Mouse (Mus musculus) hindbrain, embryonic 15.5 days (tissue): ENCODE results near the gene St8sia1. TPM values are rescaled to one million over a fixed set of nuclear protein-coding genes. Genes with fewer than 3 reads are reported as not detected.

Source experiments
- ATAC-seq: fragments of 200-750 bp; cut with Nextera tagmentation; 2 replicates; pipeline ENCODE4 v1.8.0; 2017; ENCODE audit warnings: low read depth, moderate number of reproducible peaks, moderate TSS enrichment; ENCODE audit not compliant: low FRiP score
- H3K27ac ChIP-seq: fragments of 300-500 bp; sonication (generic); replicated peaks from 2 replicates; pipeline ENCODE4 v1.5.1; 2015; ENCODE audit warnings: mild to moderate bottlenecking, inconsistent platforms
- H3K27me3 ChIP-seq: fragments of 300-500 bp; sonication (generic); 2 replicates; pipeline ENCODE4 v1.6.1; 2015; ENCODE audit warnings: control low read depth, inconsistent platforms
- H3K36me3 ChIP-seq: fragments of 300-500 bp; sonication (generic); 2 replicates; pipeline ENCODE4 v1.6.1; 2015; ENCODE audit warnings: control low read depth, inconsistent platforms
- H3K4me1 ChIP-seq: fragments of 300-500 bp; sonication (generic); replicated peaks from 2 replicates; pipeline ENCODE4 v1.6.1; 2015; ENCODE audit warnings: control low read depth, inconsistent platforms
- H3K4me2 ChIP-seq: fragments of 300-500 bp; sonication (generic); 2 replicates; pipeline ENCODE4 v1.6.1; 2015; ENCODE audit warnings: moderate library complexity, mild to moderate bottlenecking, inconsistent platforms
- H3K4me3 ChIP-seq: fragments of 300-500 bp; sonication (generic); 2 replicates; pipeline ENCODE4 v1.5.1; 2015; ENCODE audit warnings: mild to moderate bottlenecking, inconsistent platforms
- H3K9ac ChIP-seq: fragments of 300-500 bp; sonication (generic); 2 replicates; pipeline ENCODE4 v1.6.1; 2015; ENCODE audit warnings: inconsistent platforms
- H3K9me3 ChIP-seq: fragments of 300-500 bp; sonication (generic); 2 replicates; pipeline ENCODE4 v1.6.1; 2016; ENCODE audit warnings: control low read depth, inconsistent platforms
- WGBS: fragments of 180-500 bp; shearing (Covaris S2); methylation state at CpG from one replicate; pipeline ENCODE4 v1.1.7; 2015; 5-methylcytosine and 5-hydroxymethylcytosine counted together
- polyA plus RNA-seq: library from polyadenylated mRNA; unstranded; fragments of >200 nt; fragmentation: Nextera tagmentation; extraction: Ambion mirVana; gene quantifications from 2 replicates; pipeline ENCODE4 v1.2.1, GENCODE M21; 2015

St8sia1 gene
- polyA plus RNA-seq, 1 experiment from 2014 or later: 7.0 TPM

DNA sequence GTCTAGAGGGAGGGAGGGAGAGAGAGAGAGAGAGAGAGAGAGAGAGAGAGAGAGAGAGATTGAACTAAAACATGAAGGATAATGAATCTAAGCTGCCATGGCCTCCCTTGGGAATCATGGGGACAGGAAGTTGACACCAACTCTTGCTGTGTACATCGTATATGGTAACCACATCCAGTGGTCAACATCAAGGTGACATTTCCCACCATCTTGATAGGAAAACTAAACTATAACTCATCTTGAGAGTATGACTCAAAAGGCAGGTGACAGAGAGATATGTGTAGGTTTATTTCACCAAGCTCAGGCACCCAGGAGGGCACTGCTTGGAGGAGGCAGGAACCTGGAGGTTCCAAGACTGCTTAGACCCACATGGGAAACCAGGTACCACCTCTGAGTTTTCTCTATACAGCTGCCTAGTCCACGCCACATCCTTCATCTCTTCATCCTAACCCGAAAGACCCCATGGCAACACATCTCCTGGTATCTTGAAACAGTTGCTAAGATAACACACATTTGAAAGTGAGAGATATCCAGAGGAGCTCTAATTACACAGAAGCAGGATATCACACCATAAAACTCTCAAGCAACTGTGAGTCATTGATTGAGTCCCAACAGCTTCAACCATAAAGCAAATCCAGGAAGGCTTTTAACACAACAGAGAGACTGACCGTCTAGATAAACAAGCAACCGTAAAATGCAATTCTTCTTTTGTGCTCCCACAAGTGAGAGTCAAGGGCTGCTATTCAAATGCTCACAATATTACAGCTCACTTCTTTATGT, 141.1 kb downstream of the St8sia1 start:
- Histone ChIP-seq H3K27ac (no peak overlapping the region), H3K36me3 (peaks cover 8% of the 10 kb centered on the region), H3K9ac (no peak overlapping the region), H3K27me3 (no peaks in the 10 kb centered on the region), H3K4me3 (no peak overlapping the region), H3K4me1 (no peaks in the 10 kb centered on the region), H3K9me3 (no peaks in the 10 kb centered on the region), H3K4me2 (no peak overlapping the region)
- no peak for ATAC-seq
- 82% methylated on average over 5 of the region's 5 CpGs for WGBS

DNA sequence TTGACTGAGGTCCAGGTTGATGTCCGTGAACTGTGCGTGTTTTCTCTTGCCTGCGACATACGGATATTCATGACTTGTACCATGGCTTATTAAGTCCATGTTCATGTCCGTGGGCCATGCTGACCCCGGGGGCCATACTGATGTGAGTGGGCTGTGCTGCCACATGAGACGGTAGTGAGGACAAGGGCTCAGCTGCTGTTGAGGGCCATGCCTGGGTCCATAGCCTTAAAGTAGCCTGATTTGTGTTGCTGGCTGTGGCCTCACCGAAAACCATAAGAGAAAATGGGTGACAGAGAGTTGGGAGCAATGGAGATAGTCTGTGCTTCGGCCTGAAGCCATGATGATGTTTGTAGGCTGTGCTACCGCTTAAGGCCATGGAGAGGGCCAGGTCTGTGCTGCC, 145.9 kb downstream of the St8sia1 start:
- Histone ChIP-seq H3K4me3 (no peak overlapping the region), H3K9ac (no peak overlapping the region), H3K4me2 (no peak overlapping the region), H3K27me3 (no peaks in the 10 kb centered on the region), H3K27ac (no peak overlapping the region), H3K9me3 (no peaks in the 10 kb centered on the region), H3K36me3 (no peaks in the 10 kb centered on the region), H3K4me1 (peaks cover 10% of the 10 kb centered on the region)
- ATAC-seq: no peak
- 99% methylated on average over 10 of the region's 10 CpGs for WGBS

DNA sequence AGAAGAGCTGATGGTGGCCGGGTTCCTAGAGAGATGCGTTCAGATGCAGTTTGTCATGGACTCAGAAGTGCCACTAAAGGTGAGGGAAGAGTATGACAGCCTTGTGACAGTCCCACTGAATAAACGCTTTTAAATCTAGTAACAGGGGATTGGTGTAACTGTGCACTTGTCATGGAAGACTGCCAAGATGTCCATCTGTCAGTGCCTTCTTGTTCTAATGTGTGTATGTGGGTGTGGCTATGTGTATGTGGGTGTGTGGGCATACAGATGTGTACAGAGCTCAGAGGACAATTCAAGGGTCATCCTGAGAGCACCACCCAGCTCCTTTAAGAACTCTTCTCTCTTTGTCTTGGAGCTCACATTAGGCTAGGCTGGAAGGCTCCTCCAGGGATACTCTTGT, 148.7 kb downstream of the St8sia1 start:
- no peaks in the 10 kb centered on the region for H3K36me3 ChIP-seq
- H3K4me3 ChIP-seq: no peak overlapping the region
- ATAC-seq: no peak
- no peaks in the 10 kb centered on the region for H3K27me3 ChIP-seq
- no peak overlapping the region for H3K27ac ChIP-seq
- 69% methylated on average over 3 of the region's 3 CpGs for whole genome bisulfite sequencing
- H3K4me2 ChIP-seq: no peak overlapping the region
- peaks cover 10% of the 10 kb centered on the region for H3K4me1 ChIP-seq
- no peak overlapping the region for H3K9ac ChIP-seq
- no peaks in the 10 kb centered on the region for H3K9me3 ChIP-seq

DNA sequence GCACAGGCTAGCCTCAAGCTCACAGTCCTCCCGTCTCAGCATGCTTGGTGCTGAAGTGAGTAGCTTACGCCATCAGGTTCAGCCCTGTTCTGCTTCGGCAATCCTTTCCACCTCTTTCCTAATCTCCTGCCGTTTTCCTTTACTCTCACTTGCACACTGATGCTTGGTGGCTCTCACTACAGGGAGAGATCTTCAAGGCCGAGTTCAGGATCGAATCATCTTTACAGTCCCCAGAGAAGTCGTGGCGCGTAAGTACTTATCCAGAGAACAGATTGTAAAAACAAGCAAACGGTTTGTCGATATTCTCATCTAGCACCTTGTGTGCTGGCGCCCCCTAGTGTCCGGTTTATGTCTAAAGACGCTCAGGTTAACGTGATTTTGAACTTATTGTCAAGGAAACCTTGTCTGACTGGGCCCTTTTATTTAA, 149.7 kb downstream of the St8sia1 start:
- Histone ChIP-seq H3K27ac (no peak overlapping the region), H3K4me2 (peak overlapping the region; percentile 57), H3K9ac (peak overlapping the region; percentile 45), H3K27me3 (no peaks in the 10 kb centered on the region), H3K4me3 (peak overlapping the region; percentile 39), H3K4me1 (peaks cover 10% of the 10 kb centered on the region), H3K36me3 (no peaks in the 10 kb centered on the region), H3K9me3 (no peaks in the 10 kb centered on the region)
- 2% methylated on average over 15 of the region's 15 CpGs for WGBS
- peak; percentile 65 for ATAC-seq

DNA sequence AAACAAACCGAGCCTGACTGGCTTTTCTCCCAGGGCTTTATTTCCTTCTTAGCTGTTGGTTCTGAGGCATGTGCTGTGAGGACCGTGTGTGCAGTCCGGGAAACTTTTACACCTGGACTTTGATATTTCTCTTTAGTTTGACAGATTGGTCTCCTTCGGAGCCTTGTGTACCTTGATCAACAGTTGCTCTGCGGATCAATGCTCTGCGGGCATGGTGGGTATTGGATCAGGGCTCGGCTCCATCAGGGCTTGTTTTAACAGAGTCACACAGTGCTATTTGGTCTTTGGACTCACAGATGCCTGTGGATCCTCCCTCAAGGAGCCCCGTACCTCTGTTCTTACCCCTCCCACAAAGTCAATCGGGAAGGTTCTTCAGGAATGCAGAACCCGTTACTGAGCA, 150.2 kb downstream of the St8sia1 start:
- Histone ChIP-seq H3K9me3 (no peaks in the 10 kb centered on the region), H3K36me3 (no peaks in the 10 kb centered on the region), H3K4me2 (peak overlapping the region; percentile 57), H3K27ac (no peak overlapping the region), H3K4me1 (peaks cover 10% of the 10 kb centered on the region), H3K27me3 (no peaks in the 10 kb centered on the region), H3K9ac (no peak overlapping the region; the same call in 1 of the 2 replicates), H3K4me3 (peak overlapping the region; percentile 39; the same call in 1 of the 2 replicates)
- 61% methylated on average over 10 of the region's 10 CpGs for WGBS
- peak; percentile 31; the same call in 1 of the 2 replicates for ATAC-seq

DNA sequence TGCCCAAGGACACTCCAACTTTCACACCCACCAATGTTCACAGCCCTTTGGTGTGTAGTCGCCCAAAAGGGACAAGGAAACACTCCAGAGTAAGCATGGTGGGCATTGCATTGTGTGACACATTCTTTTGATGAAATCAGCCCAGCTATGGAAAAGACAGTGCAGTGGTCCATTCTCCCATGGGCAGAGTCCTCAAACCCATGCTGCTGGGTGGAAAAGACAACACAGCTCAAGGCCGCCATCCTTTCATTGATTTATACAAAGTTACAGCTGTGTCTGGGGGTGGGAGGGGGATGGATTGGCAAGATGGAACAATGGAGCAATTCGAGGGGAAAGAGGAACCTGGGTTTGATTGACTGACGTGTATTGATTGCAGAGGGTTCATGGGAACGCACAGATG, 151.3 kb downstream of the St8sia1 start:
- Histone ChIP-seq H3K27me3 (no peaks in the 10 kb centered on the region), H3K4me1 (peaks cover 10% of the 10 kb centered on the region), H3K9ac (no peak overlapping the region), H3K27ac (no peak overlapping the region), H3K9me3 (no peaks in the 10 kb centered on the region), H3K4me2 (no peak overlapping the region), H3K36me3 (no peaks in the 10 kb centered on the region), H3K4me3 (no peak overlapping the region)
- ATAC-seq: no peak
- 36% methylated on average over 5 of the region's 5 CpGs for WGBS

DNA sequence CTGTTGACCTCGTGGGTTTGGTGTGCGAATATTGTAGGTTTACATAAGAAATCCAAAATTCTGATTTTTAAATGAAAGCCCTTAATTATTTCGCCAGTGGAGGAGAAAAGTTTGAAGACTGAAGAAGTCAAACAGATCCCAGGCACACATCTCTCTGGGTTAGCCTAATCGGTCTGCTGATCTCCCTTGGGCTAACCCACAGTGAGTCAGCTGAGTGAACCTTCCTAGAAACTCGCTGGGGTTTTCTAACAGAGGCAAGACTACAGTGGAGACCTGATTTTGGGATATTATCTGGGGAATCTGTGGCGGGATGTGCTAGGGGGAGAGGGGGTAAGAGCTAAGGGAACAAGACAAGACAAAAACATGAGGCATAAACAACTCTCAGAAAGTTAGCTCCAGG, 154.0 kb downstream of the St8sia1 start:
- Histone ChIP-seq H3K36me3 (no peaks in the 10 kb centered on the region), H3K27ac (no peak overlapping the region), H3K9me3 (no peaks in the 10 kb centered on the region), H3K4me1 (peaks cover 10% of the 10 kb centered on the region), H3K27me3 (no peaks in the 10 kb centered on the region), H3K9ac (no peak overlapping the region), H3K4me2 (no peak overlapping the region), H3K4me3 (no peak overlapping the region)
- WGBS: 70% methylated on average over 6 of the region's 6 CpGs
- ATAC-seq: no peak

DNA sequence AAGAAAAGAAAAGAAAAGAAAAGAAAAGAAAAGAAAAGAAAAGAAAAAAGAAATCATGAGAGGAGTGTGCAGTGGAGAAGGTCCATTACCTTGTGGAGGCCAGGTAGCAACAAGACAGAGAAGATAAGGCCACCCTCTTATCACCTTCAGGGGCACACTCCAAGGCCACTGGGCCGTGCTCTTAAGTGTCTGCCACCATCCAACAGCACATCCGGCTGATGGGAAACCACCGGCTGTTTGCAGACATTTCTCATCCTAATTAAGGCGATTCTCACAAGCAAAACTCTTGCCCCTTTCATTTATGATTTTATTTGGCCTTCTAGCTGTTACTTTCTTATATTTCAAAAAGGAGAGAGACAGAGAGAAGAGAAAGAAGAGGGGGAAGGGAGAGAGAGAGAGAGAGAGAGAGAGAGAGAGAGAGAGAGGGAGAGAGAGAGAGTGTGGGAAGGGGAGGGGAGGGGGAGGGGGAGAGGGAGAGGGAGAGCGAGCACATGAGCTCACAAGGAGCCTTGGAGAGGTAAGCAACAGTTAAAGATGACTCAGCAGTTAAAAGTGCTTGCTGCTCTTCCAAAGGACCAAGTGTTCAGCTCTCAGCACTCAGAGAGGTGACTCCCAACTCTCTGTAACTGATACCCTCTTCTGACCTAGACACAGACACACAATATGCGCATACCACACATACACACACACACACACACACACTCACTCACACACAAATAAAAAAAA, 154.7 kb downstream of the St8sia1 start:
- Histone ChIP-seq H3K36me3 (no peaks in the 10 kb centered on the region), H3K27me3 (no peaks in the 10 kb centered on the region), H3K4me3 (no peak overlapping the region), H3K27ac (no peak overlapping the region), H3K4me2 (no peak overlapping the region), H3K9me3 (no peaks in the 10 kb centered on the region), H3K4me1 (peaks cover 6% of the 10 kb centered on the region; the same call in 1 of the 2 replicates), H3K9ac (no peak overlapping the region)
- no peak for ATAC-seq
- 56% methylated on average over 6 of the region's 6 CpGs for WGBS

DNA sequence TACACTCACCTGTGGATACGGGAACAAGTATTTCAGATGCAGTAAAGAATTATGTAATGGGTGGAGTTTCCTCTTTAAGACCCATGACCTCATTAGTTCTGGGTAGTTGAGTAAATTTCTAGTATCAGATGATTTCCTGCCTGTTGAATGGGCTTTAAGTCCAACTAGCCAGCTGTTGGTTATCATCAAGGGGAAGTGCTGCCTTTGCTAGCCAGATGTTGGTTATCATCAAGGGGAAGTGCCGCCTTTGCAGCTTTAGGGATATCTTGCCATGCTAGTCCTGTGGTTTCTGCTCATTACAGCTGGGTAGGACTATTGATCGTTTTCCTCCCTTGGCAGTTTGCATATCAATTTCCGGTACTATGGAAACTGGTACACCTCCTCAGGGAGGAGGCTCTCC, 157.9 kb downstream of the St8sia1 start:
- H3K4me3 ChIP-seq: no peak overlapping the region
- no peaks in the 10 kb centered on the region for H3K36me3 ChIP-seq
- no peak overlapping the region for H3K9ac ChIP-seq
- no peaks in the 10 kb centered on the region for H3K27me3 ChIP-seq
- no peak for ATAC-seq
- H3K9me3 ChIP-seq: no peaks in the 10 kb centered on the region
- 85% methylated on average over 4 of the region's 4 CpGs for WGBS
- no peaks in the 10 kb centered on the region for H3K4me1 ChIP-seq
- no peak overlapping the region for H3K4me2 ChIP-seq
- no peak overlapping the region for H3K27ac ChIP-seq

DNA sequence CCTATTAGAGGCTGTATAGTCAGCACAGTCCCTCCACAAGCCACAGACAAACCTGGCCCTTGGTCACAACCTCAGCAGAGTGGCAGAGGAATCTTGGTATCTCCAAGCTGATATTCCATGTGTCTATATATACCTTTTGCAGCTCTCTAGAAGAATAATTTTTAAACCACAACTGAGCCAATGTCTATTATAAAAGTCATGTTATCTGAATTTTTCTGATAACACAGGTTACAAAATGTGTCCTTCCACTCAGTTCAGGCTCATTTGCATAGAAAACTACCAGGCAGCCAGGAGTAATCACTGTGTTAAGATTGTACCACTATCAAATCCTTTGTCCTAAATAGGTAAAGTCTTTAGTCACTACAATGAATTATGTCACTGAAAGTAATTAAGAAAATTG, 159.8 kb downstream of the St8sia1 start, which contains the start of gene Sult6b2:
TSS of gene Sult6b2 (minus strand) at position 101 of the 400 bp plus-strand sequence.
- Histone ChIP-seq H3K27ac (no peak within 1 kb of the TSS), H3K9ac (no peak within 1 kb of the TSS), H3K4me1 (no peaks in the 10 kb centered on the region), H3K9me3 (no peaks in the 10 kb centered on the region), H3K4me2 (no peak within 1 kb of the TSS), H3K4me3 (no peak within 1 kb of the TSS), H3K36me3 (no peaks in the 10 kb centered on the region), H3K27me3 (no peaks in the 10 kb centered on the region)
- ATAC-seq: no peak

DNA sequence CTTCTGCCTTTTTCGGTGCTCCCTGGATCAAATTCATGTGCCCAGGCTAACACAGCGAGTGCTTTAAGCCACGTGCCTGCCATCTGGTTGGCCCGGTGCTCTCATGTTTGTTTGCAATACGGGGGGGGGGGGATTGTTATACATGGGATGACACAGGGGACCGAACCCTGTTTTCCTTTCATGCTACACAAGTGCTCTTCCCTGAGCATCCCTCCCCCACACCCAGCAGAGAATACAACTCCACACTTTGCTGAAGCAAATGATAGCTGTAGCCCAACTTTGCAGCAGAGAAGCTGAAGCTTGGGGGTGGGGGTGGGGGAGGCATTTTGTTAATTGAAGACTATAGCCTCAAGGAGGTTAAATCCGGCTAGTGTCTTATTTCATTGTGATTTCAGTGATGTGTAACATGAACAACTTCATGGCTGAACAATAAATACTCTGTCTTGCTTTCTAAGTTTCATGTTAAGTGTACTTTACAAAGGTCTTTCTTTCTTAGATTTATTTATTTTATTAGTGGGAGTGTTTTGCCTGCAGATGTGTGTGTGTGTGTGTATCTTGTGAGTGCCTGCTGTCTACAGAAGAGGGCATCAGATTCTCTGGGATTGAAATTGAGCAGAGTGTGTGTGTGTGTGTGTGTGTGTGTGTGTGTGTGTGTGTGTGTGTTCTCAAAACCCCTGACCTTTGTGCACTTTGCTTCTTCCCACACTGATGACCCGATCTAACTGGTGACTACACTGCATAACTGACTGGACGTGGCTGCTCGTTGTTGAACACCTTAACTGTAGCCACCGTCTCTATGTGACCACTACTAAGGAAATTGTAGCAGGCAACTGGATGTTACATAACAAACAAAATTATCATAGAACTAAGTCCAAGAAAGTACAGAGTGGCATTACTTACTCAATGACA, 161.4 kb downstream of the St8sia1 start:
- Histone ChIP-seq H3K9ac (no peak overlapping the region), H3K4me2 (no peak overlapping the region), H3K27ac (no peak overlapping the region), H3K9me3 (no peaks in the 10 kb centered on the region), H3K36me3 (no peaks in the 10 kb centered on the region), H3K4me3 (no peak overlapping the region), H3K4me1 (no peaks in the 10 kb centered on the region), H3K27me3 (no peaks in the 10 kb centered on the region)
- ATAC-seq: no peak
- WGBS: 58% methylated on average over 11 of the region's 11 CpGs

DNA sequence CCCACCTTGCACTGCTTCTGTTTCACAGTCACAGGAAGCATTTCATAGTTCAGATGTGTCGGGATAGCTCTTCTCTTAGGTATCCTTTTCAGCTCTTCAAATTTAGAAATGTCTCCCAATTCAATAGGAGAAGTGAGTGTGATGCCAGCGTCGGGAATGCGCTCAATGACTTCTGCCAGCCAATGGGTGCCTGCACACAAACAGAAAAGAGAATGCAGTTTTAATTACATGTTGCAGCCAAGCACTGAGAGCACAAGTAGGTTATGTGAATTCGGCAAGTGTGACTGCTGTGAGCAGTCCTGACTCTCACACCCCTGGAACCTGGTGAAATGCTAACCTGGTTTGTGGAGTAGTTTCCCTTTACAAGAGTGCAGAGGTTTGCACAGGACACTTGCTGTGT, 162.6 kb downstream of the St8sia1 start:
- no peaks in the 10 kb centered on the region for H3K27me3 ChIP-seq
- H3K9me3 ChIP-seq: no peaks in the 10 kb centered on the region
- H3K4me3 ChIP-seq: no peak overlapping the region
- H3K9ac ChIP-seq: no peak overlapping the region
- no peak for ATAC-seq
- 79% methylated on average over 5 of the region's 5 CpGs for WGBS
- H3K4me2 ChIP-seq: no peak overlapping the region
- H3K4me1 ChIP-seq: no peaks in the 10 kb centered on the region
- no peak overlapping the region for H3K27ac ChIP-seq
- H3K36me3 ChIP-seq: no peaks in the 10 kb centered on the region
